Mouse (Mus musculus) heart, postnatal 0 days (tissue): ENCODE measurements around the gene St8sia1. TPM values are rescaled to one million over a fixed set of nuclear protein-coding genes. Genes with fewer than 3 reads are reported as not detected.

ENCODE experiments used
- ATAC-seq: fragments of 200-750 bp; cut with Nextera tagmentation; 2 replicates; pipeline ENCODE4 v1.8.0; 2017; ENCODE audit warnings: low read depth, moderate number of reproducible peaks, moderate library complexity; ENCODE audit not compliant: insufficient read depth
- DNase-seq: peaks from one replicate; pipeline ENCODE4 v3.0.0-alpha.2; 2016; ENCODE audit warnings: low spot score
- H3K27ac ChIP-seq: fragments of 300-500 bp; sonication (generic); 2 replicates; pipeline ENCODE4 v1.5.1; 2014; ENCODE audit warnings: low read depth, mild to moderate bottlenecking
- H3K27me3 ChIP-seq: fragments of 300-500 bp; sonication (generic); 2 replicates; pipeline ENCODE4 v1.6.1; 2014; ENCODE audit warnings: low read length, mixed read lengths; ENCODE audit not compliant: control insufficient read depth, insufficient read depth
- H3K36me3 ChIP-seq: fragments of 300-500 bp; sonication (generic); replicated peaks from 2 replicates; pipeline ENCODE4 v1.6.1; 2014; ENCODE audit warnings: low read length, mixed read lengths; ENCODE audit not compliant: control insufficient read depth, insufficient read depth
- H3K4me1 ChIP-seq: fragments of 300-500 bp; sonication (generic); 2 replicates; pipeline ENCODE4 v1.6.1; 2014; ENCODE audit warnings: antibody characterized with exemption; ENCODE audit not compliant: control insufficient read depth, insufficient read depth
- H3K4me2 ChIP-seq: fragments of 300-500 bp; sonication (generic); 2 replicates; pipeline ENCODE4 v1.6.1; 2014; ENCODE audit warnings: low read depth, mild to moderate bottlenecking, low read length, moderate library complexity
- H3K4me3 ChIP-seq: fragments of 300-500 bp; sonication (generic); 2 replicates; pipeline ENCODE4 v1.5.1; 2014; ENCODE audit warnings: low read depth, low read length
- H3K9ac ChIP-seq: fragments of 300-500 bp; sonication (generic); replicated peaks from 2 replicates; pipeline ENCODE4 v1.6.1; 2014; ENCODE audit warnings: low read depth, low read length, mixed read lengths
- H3K9me3 ChIP-seq: fragments of 300-500 bp; sonication (generic); replicated peaks from 2 replicates; pipeline ENCODE4 v1.6.1; 2016; ENCODE audit warnings: low read length; ENCODE audit not compliant: control insufficient read depth
- CTCF ChIP-seq: IDR thresholded peaks from 2 replicates; pipeline ENCODE4 v1.5.1; 2016; ENCODE audit warnings: antibody characterized with exemption, control low read depth, low read depth
- EP300 ChIP-seq: IDR thresholded peaks from 2 replicates; pipeline ENCODE4 v1.6.1; 2016; ENCODE audit warnings: antibody characterized with exemption, low read depth
- WGBS: fragments of 180-500 bp; shearing (Covaris S2); extraction: QIAGEN DNeasy Blood & Tissue Kit; methylation state at CpG from one replicate; pipeline ENCODE4 v1.1.7; 2014; 5-methylcytosine and 5-hydroxymethylcytosine counted together
- polyA plus RNA-seq: library from polyadenylated mRNA; unstranded; fragments of >200 nt; fragmentation: Nextera tagmentation; extraction: Ambion mirVana; gene quantifications from 2 replicates; pipeline ENCODE4 v1.2.1, GENCODE M21; 2015
- total RNA-seq: library from RNA; depleted of rRNA; stranded (reverse); fragments of >200 nt; gene quantifications from 2 replicates; pipeline ENCODE4 v1.2.3, GENCODE M21; 2014; ENCODE audit warnings: low replicate concordance

St8sia1 gene
- total and polyA plus RNA-seq, 2 experiments from 2014 or later, result 0.04 to 0.30 TPM

GRCm38 (mm10) chr6:142998221-142998999 is 34.2 kb upstream of the St8sia1 start:
- TF ChIP-seq EP300, result no peak
- TF ChIP-seq CTCF, result no peak
- Histone ChIP-seq H3K9me3 (no peaks in the 10 kb centered on the region), H3K27ac (no peak overlapping the region), H3K4me2 (no peak overlapping the region), H3K27me3 (no peaks in the 10 kb centered on the region), H3K4me3 (no peak overlapping the region), H3K9ac (no peak overlapping the region), H3K4me1 (no peaks in the 10 kb centered on the region), H3K36me3 (no peaks in the 10 kb centered on the region)
- 57% methylated on average over 12 of the region's 12 CpGs for WGBS
- no peak for ATAC-seq
- no peak for DNase-seq

GRCm38 (mm10) chr6:142996887-142997286 is 32.6 kb upstream of the St8sia1 start:
- H3K4me2 ChIP-seq, result no peak overlapping the region
- ATAC-seq, result no peak
- TF ChIP-seq CTCF, result no peak
- TF ChIP-seq EP300, result no peak
- no peak overlapping the region for H3K9ac ChIP-seq
- H3K9me3 ChIP-seq, result no peaks in the 10 kb centered on the region
- no peak overlapping the region for H3K4me3 ChIP-seq
- WGBS, result 79% methylated on average over 3 of the region's 3 CpGs
- H3K27ac ChIP-seq, result no peak overlapping the region
- no peaks in the 10 kb centered on the region for H3K36me3 ChIP-seq
- H3K27me3 ChIP-seq, result no peaks in the 10 kb centered on the region
- H3K4me1 ChIP-seq, result no peaks in the 10 kb centered on the region
- no peak for DNase-seq

GRCm38 (mm10) chr6:142995567-142995966 is 31.3 kb upstream of the St8sia1 start:
- WGBS, result 67% methylated on average over 5 of the region's 5 CpGs
- H3K9ac ChIP-seq, result no peak overlapping the region
- ATAC-seq (0 out of 2 replicates have a peak, but pooled peaks have one; percentile 33), DNase-seq (peak; percentile 36)
- no peak overlapping the region for H3K4me2 ChIP-seq
- H3K36me3 ChIP-seq, result no peaks in the 10 kb centered on the region
- no peak overlapping the region for H3K27ac ChIP-seq
- no peaks in the 10 kb centered on the region for H3K9me3 ChIP-seq
- no peak for TF ChIP-seq EP300
- TF ChIP-seq CTCF, result no peak
- no peak overlapping the region for H3K4me3 ChIP-seq
- H3K27me3 ChIP-seq, result no peaks in the 10 kb centered on the region
- H3K4me1 ChIP-seq, result no peaks in the 10 kb centered on the region

- Histone ChIP-seq H3K27me3 (no peaks in the 10 kb centered on the region), H3K4me1 (no peaks in the 10 kb centered on the region), H3K9me3 (no peaks in the 10 kb centered on the region), H3K4me3 (no peak overlapping the region), H3K27ac (no peak overlapping the region), H3K4me2 (no peak overlapping the region), H3K9ac (no peak overlapping the region), H3K36me3 (no peaks in the 10 kb centered on the region)
- no peak for TF ChIP-seq CTCF
- TF ChIP-seq EP300, result no peak
- WGBS, result 59% methylated on average over 7 of the region's 7 CpGs
- no peak for DNase-seq
- no peak for ATAC-seq
Measured at GRCm38 (mm10) chr6:142994821-142995220, 30.6 kb upstream of the St8sia1 start.

GRCm38 (mm10) chr6:142993705-142994698 is 29.8 kb upstream of the St8sia1 start:
- Histone ChIP-seq H3K4me2 (0 out of 2 replicates have a peak overlapping the region, but pooled peaks have one; percentile 9), H3K9ac (no peak overlapping the region), H3K4me3 (no peak overlapping the region), H3K36me3 (no peaks in the 10 kb centered on the region), H3K27ac (0 out of 2 replicates have a peak overlapping the region, but pooled peaks have one; percentile 15), H3K4me1 (no peaks in the 10 kb centered on the region), H3K27me3 (no peaks in the 10 kb centered on the region), H3K9me3 (no peaks in the 10 kb centered on the region)
- ATAC-seq (peak; percentile 47; the same call in 1 of the 2 replicates), DNase-seq (peak; percentile 23)
- WGBS, result 27% methylated on average over 14 of the region's 14 CpGs
- TF ChIP-seq CTCF, result no peak
- TF ChIP-seq EP300, result no peak
